Mouse (Mus musculus): ENCODE results near the gene Klk11.

- no peak for TF ChIP-seq CTCF (IDR thresholded peaks at IDR 0.05; ENCODE audit: low read depth, low read length)
- no peak for TF ChIP-seq POLR2A (IDR thresholded peaks at IDR 0.05; ENCODE audit: extremely low read depth, insufficient read depth, low read length)
Measured at GRCm38 (mm10) chr7:43821581-43821980, 47.2 kb downstream of the Klk11 start.

All from liver, adult 2 months (tissue).